Mouse (Mus musculus) c-Kit-negative CD71-positive TER-119-positive erythroid progenitor cells, embryonic 14.5 days (primary cell): ENCODE data around the gene Ank3.

ENCODE experiments used
- DNase-seq: peaks from one replicate; pipeline ENCODE4 v3.0.0-alpha.2; 2013; ENCODE audit warnings: low read depth, low spot score

Gene Ank3

DNA sequence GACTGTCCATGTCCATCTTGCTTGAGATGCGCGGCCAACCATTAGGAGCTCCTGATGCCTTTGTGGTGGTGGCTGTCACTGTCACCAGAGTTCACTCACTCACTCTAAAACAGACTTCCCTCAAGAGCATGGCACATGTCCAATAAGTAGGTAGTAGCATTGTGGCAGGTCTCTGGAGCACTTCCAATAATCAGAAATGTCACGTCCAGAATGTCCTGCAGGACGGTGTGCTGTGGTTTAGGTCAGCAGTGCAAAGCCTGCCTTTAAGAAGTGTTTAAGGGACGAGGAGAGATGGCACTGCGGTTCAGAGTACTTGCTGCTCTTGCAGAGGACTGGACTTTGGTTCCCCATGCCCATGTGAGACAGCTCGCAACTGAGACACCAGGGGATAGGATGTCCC, 433.0 kb downstream of the Ank3 start:
- DNase-seq, result no peak

DNA sequence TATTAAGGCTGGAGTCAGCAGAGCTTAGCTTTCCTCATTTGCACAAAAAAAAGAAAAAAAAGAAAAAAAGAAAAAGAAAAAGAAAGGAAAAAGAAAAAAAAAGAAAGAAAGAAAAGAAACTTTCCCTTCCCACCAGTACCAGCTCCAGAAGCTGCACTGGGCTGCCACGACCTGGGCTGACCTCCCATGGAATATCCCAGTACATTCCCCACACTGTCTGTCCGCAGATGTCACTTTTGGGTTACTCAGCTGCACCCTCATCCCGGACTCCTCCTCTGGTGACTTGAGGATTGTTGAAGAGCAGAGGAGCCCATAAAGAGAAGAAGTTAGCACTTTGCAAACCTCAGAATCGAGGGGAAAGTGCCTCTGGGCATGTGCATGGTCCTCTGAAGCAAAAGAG, 433.7 kb downstream of the Ank3 start:
- no peak for DNase-seq

DNA sequence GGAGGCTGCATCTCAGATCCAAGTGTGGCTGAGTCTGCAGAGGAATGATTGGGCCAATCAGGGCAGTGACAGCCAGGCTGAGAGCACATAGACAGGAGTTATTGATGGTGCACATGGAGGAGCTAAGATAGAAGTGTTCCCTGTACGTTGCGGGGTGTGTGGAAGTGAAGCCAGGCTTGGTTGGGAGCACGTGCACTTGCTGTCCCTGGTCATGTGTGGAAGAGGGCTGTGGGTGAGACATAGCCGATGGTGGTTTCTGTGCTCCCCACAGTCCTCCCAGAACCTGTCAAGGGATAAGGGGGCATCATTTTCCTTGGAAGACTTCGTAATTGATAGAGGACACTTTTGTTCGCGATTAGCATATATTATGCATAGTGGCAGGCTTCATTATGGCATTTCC, 434.2 kb downstream of the Ank3 start:
- DNase-seq, result no peak

DNA sequence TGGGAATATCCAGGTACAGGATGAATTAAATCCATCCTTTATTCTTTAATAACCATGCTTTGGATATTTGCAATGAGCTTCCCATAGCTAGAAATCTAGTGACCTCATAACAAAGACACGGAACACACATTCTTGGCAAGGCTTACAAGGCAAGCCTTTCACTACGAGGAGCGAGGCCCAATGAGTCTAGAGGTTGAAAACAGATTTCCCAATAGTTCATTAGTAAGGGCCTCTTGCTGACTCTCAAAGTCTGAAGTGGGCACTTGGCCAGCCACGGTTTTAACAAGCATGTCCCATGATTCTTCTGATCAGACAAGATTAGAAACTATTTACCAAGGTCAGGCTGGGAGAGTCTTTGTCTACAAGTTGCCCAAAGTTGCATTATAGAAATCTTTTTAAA, 436.1 kb downstream of the Ank3 start:
- no peak for DNase-seq

DNA sequence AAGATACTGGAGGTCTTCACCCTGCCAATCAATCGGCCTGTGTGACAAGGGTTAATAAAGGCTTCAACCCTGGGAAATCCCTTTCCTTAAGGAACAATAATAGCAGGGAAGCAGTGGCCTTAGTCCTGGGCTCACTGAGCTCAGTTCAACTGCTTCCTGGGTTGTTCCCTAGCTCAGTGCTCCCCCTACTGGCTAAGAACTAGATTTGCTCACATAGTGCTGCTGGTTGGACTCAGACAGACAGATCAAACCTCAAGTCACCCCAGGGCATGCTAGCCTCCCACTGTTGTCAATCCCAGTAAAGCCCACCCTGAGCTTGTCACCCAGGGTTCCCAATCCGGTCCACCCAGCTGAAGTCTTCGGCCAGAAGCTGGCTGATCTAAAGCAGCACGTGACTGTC, 447.2 kb downstream of the Ank3 start:
- DNase-seq, result peak; percentile 12

DNA sequence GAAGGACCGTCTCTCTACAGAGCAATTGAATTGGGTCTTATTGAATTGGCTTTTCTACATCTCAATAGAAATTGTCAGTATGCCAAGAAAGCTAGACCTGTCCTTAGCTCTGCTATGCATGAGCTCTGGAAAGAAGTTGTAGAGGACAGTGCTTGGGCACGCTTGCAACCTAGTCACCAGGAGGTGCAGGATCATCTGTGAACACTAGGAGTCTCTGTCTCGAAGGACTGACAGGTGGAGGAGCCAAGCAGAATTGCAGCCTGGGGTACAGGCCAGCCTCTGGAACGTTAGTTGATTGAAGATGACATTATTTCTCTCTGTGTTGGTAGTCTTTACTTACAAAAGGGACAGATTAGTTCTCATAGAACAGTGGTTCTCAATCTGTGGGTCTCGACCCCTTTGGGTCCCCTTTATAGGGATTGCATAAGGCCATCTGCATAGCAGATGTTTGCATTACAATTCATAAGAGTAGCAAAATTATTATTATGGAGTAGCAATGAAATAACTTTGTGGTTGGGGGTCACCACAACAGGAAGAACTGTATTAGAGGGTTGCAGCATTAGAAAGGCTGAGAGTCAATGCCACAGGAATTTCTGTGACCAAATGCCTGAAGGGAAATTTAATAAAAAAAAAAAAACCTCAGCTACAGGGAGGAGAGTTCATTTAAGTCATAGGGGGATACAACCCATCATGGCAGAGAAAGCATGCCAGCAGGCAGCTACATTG, 454.0 kb downstream of the Ank3 start:
- DNase-seq, result no peak

DNA sequence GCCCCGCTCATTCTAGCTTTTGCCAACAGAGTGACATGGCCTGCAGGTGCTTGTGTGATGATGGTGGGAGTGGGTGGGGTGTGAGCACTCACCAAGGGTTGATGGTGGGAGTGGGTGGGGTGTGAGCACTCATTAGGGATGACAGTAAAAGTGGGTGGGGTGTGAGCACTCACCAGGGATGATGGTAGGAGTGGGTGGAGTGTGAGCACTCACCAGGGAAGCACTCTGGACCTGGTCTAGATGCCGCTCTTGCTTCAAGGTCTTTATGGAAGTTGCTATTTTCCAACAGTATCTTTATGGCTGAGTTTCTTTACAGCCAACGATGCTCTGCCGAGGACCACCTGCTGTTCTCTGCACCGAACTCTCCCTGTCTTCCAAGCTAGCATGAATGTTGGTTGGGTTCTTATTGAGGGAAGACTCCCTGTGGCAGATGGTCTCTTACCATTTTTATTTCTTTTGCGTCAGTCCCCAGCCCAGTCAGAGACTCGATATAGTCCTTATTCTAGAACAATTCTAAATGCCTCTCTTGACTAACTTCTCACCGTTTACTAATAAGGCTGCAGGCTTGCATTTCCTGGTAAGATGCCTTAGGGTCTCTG, 456.1 kb downstream of the Ank3 start:
- DNase-seq, result no peak

DNA sequence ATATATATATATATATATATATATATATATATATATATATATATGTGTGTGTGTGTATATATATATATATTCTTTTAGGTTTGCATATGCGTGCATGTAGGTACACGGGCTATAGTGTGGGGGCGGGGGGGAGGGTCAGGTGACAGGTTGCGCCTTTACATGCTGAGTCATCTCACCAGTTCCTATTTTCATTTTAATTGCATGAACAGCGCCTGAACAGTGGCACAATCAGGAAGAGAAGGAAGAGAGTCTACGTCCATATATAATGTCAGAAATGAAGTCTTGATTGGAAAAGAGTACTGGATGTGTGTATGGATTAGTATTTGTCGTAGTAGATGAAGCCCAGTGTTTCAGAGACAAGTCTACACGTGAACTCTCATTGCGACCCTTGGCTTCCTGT, 459.4 kb downstream of the Ank3 start:
- DNase-seq, result no peak

DNA sequence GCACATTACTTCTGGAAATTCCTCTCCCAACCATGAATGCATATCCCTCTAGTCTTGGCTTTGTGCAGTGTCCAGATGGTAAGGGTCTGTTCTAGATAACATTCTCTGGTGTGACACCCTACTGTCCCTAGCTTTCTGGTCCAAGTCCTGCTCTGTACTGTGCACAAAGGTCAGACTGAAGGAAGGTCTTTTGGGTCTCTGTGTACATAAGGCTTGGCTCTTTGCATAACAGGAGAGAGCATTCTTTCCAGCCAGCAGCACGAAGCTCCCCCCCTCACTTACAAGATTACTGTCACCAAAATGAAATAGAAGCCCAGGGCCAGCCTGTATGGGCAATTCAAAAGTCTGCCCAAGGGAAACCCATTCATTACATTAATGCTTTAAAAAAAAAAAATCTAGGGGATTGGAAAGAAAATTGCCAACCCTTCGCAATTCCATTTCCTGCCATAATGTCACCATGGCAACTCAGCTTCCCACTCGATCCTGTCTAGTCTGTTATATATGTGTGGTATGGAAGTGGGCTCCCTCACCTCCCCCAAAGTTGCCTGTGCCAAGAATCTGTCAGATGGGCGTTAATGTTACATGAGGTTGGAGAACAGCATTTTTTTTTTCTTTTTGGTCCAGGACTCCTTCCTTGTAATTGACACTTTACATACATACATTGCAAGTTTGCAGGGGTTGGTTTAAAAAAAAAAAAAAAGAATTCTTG, 460.5 kb downstream of the Ank3 start:
- DNase-seq, result no peak

DNA sequence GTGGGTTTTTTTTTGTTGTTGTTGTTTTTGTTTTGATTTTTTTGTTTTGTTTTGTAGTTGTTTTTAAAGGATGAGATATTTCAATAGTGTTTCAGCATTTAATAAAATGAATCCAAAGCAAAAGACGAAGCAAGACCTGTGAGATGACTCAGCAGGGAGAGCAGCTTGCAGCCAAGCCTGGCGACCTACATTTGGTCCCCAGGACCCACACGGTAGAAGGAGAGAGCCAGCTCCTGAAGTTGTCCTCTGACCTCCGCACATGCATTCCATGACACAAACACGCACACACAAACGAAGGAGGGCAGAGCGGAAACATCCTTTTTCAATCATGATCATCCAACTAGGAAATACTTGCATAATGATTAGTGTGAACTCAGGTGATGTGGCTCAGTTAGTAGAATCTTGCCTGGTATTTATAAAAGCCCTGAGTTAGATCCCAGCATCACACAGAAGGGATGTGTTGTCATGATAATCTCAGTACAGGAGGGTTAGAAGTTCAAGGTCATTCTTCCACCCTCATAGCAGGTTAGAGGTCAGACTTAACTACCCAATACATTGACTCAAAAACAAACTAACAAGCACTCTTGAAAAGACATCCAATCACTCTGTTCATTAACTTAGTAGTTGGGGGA, 461.4 kb downstream of the Ank3 start:
- no peak for DNase-seq

DNA sequence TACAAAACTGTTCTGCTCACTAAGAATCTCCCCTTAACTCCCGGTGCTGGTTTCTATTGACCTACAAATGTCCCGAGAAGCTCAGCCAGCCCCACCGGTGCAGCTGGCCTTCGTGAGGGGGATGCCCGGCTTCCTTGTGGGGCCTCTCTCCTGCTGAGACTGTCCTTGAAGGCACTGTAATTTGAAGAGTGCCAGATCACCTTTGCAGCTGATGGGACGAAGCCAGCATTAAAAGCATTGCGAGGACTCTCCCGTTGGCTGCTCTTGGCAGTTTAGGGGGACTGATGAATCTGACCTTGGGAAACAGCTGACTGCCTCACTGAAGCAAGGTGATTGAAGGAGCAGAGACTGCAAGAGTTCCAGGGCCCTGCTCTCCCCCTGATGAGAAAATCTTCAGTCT, 464.3 kb downstream of the Ank3 start:
- DNase-seq, result no peak

DNA sequence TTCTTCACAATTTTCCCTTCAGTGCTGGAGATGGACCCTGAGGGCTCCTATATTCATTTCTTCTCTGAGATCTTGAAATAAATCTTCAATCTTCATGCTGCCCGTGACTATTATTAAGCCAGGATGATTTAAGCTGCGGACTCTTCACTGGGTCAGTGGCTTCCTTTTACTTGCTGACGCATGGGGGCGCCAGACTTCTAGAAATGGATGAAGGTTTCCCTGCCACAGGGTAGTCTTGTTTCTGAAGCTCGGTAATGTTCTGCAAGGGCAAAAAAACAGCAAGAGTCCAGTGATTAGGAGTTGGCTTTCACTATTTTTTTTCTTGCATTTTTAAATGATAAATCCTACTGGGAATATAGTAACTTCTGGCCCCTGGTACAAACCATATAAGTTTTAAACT, 471.8 kb downstream of the Ank3 start:
- peak; percentile 33 for DNase-seq

DNA sequence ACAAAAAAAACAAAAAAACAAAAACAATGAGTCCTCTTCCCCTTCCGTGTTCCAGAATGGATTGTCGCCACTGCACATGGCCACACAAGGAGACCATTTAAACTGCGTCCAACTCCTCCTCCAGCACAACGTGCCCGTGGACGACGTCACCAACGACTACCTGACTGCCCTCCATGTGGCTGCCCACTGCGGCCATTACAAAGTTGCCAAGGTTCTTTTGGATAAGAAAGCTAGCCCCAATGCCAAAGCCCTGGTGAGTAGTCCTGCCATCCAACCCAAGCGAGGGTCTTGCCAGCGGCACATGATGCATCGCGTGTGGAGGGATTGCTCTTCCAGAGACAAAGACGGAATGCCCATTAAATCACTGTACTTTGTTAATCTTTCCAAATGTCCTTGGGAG, 472.4 kb downstream of the Ank3 start:
- DNase-seq, result no peak

DNA sequence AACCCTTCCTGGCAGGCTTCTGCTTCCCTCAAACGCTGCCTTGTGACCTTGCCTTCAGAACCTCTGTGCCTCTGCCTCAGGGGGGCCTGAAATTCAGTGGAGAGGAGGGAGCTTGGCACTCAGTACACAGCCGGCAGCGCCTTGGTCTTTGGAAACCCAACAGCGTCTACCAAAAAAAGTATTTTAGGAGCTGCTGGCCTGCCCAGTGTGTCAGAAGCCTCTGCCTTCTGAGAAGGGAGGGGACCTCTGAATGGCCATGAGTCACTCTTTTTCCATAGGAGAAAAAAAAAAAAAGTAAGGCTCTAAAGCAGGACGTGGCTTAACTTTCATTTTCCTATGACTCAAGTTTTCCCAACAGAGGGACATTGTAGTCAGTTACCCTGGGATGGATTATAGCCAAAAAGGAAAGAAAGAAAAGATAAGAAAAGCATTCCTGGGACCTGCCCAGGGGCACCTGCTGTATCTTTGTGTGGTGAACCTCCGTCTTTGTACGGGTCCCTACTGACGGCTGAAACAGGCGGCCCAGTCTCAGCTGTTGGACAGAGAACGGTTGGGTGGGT, 473.7 kb downstream of the Ank3 start:
- DNase-seq, result no peak

DNA sequence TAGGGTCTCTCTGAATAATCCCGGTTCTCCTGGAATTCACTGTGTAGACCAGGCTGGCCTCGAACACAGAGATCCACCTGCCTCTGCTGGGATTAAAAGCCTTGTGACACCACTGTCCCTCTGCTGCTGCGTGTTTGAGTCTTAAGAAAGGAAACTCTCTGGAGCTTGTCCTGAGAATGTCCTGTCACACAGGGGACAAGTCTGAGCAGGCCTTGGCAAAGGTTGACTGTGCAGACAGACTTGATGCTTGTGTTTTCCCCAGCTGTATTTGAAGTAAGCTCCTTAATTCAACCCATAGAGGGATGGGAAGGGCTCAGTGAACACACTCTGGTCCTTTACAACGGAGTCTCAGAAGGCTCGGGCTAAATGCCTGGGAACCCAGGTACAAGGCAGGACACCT, 474.3 kb downstream of the Ank3 start:
- DNase-seq, result no peak

DNA sequence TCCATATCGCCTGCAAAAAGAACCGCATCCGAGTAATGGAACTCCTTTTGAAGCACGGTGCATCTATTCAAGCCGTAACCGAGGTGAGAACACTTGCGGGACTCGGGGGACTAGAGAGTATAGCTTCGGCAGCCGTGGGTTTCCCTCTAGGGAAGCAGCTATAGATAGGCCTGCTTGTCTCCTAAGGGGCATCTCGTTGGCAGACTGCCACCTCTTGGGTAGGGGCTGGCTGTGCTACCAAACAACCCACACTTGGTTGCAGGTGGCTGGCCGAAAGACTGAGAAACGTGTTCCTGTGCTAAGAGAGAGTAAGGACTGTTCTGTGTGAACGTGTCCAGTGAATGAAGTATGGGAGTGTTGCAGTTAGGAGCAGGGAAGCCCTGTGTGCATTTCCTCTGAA, 476.2 kb downstream of the Ank3 start:
- no peak for DNase-seq

DNA sequence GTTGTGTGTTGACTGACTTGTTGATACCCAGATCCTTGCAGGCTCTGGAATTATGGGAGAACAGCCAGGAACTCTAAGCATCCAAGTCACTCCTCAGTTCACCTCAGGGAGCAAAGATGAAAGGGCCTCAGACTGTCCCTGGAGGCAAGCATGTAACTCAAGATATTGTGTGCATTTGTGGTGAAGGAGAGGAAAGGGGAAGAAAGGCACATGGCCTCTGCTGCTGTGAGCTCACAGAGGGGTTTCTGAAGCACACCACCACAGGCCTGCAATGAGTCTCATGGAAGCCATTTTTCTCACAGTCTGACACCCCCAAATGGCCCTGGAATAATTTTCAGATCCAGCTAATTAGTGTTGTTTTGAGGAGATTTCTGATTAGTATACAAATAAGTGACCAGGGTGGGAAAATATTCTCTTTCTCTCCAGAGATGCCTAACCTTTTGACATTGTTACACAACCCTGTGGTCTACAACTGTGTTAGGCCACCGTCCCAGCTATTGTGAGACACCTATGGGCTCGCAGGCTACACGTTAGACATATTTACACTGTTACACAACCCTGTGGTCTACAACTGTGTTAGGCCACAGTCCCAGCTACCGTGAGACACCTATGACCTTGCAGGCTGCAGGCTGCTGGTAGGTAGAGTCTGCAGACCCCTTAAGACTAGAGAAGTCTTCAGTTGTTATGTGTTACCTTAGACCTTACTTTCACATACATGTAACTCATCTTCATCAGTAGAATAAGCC, 485.5 kb downstream of the Ank3 start:
- no peak for DNase-seq

DNA sequence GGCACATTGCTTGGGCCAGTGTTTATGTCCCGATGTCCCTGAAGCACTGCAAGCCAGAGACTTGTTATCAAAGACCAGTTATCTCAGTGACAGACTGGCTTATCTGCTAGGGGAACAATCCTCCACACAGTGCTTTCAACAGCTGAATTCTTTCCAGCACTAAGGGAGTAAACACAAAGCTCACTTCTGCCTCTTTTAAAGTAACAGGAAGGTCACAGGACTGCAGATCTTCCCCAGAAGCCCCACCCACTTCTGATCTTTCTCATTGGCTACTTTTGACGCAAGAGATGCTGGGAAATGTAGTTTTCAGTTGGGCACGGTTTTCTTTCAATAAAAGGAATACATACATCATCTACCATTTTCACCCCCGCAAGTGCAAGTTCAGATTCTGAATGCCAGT, 489.8 kb downstream of the Ank3 start:
- no peak for DNase-seq

DNA sequence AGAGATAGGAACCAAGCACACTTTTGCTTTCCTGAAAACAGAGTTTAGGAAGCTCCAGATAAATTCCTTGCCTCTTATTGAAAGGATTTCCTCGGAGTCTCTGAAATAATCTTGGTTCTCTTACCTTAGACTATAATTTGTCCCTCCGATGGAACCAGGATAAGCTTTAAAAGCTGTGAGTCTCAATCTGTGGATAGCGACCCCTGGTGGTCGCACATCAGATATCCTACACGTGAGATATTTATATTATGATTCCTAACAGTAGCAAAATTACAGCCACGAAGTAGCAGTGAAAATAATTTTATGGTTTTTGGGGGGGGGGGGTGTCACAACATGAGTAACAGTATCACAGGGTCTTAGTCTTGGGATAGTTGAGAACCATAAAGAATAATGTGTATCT, 491.2 kb downstream of the Ank3 start:
- DNase-seq, result no peak

DNA sequence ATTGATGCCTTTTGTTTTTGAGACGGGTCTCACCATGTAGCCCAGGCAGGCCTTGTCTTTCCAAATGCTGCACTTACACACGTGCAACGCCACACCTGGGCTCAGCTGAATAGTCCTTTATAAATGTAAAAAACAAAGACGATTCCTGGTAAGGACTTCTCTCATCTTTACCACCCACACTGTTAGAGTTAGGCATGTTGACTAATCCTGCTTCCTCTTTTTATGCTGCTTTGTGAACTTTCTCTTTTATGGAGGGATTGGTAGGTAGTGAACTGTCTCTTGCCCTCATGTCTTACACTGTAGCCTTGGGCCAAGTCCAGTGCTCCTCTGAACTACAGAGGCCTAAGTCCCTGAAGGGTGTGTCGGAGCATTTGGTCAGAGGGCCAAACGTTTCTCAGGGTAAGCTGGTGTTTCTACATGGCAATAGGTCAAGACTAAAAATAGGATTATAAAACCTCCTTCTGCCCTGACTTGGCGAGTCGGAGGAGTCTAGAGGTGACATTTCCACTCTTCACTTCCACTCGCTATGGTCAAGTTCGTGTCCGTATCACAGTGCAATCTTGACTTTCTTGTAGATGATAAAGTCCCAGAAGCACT, 491.9 kb downstream of the Ank3 start:
- no peak for DNase-seq

DNA sequence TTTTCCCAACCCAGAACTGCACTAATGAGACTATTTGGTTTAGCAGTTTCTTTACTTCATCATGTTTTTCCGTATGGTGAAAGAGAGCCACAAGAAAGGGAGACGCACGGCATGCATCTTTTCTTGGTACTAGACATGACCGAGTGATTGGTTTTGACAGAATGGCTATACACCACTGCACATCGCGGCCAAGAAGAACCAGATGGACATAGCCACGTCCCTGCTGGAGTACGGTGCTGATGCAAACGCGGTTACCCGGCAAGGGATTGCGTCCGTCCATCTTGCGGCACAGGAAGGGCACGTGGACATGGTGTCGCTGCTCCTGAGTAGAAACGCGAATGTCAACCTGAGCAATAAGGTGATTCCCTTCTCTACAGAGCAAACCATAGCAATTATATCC, 493.6 kb downstream of the Ank3 start:
- no peak for DNase-seq
